Mouse (Mus musculus) midbrain, embryonic 10.5 days (tissue): ENCODE data around the gene Isoc2b. TPM values are rescaled to one million over a fixed set of nuclear protein-coding genes. Genes with fewer than 3 reads are reported as not detected.
A peak's percentile ranks its signal among the peaks of the same experiment; 100 is the strongest.
"Not testable (repeated sequence)": the region's sequence is repeated elsewhere in the genome, so short reads cannot be mapped to it uniquely, and the experiment has no call there.

Experiments
- DNase-seq: peaks from one replicate; pipeline ENCODE4 v3.0.0-alpha.2; 2017; ENCODE audit warnings: low spot score
- H3K27ac ChIP-seq: fragments of 300-500 bp; sonication (generic); replicated peaks from 2 replicates; pipeline ENCODE4 v1.5.1; 2016; ENCODE audit warnings: mild to moderate bottlenecking
- H3K27me3 ChIP-seq: fragments of 300-500 bp; sonication (generic); 2 replicates; pipeline ENCODE4 v1.6.1; 2016; ENCODE audit warnings: low read depth, mild to moderate bottlenecking; ENCODE audit not compliant: poor library complexity, severe bottlenecking
- H3K36me3 ChIP-seq: fragments of 300-500 bp; sonication (generic); 2 replicates; pipeline ENCODE4 v1.6.1; 2016; ENCODE audit warnings: mild to moderate bottlenecking, moderate library complexity
- H3K4me1 ChIP-seq: fragments of 300-500 bp; sonication (generic); 2 replicates; pipeline ENCODE4 v1.6.1; 2016
- H3K4me3 ChIP-seq: fragments of 300-500 bp; sonication (generic); 2 replicates; pipeline ENCODE4 v1.5.1; 2016; ENCODE audit warnings: mild to moderate bottlenecking, moderate library complexity
- H3K9me3 ChIP-seq: fragments of 300-500 bp; sonication (generic); replicated peaks from 2 replicates; pipeline ENCODE4 v1.6.1; 2016; ENCODE audit warnings: mild to moderate bottlenecking
- whole genome bisulfite sequencing: fragments of 180-500 bp; shearing (Covaris S2); methylation state at CpG from one replicate; pipeline ENCODE4 v1.1.7; 2016; 5-methylcytosine and 5-hydroxymethylcytosine counted together
- polyA plus RNA-seq: library from polyadenylated mRNA; unstranded; fragments of >200 nt; fragmentation: Nextera tagmentation; extraction: Ambion mirVana; gene quantifications from 2 replicates; pipeline ENCODE4 v1.2.1, GENCODE M21; 2016

Isoc2b gene
- polyA plus RNA-seq, 1 experiment from 2014 or later = 2.8 TPM

GRCm38 (mm10) chr7:4899649-4900522 lies 29.8 kb upstream of the Isoc2b start:
- Histone ChIP-seq H3K36me3 (no peaks in the 10 kb centered on the region), H3K27ac (peak overlapping the region; percentile 57), H3K4me1 (peaks cover 19% of the 10 kb centered on the region), H3K4me3 (peak overlapping the region; percentile 41), H3K27me3 (peaks cover 26% of the 10 kb centered on the region), H3K9me3 (peaks cover 10% of the 10 kb centered on the region; the same call in 1 of the 2 replicates)
- peak; percentile 39 for DNase-seq
- WGBS = 6% methylated on average over 19 of the region's 19 CpGs

GRCm38 (mm10) chr7:4898851-4899648 lies 29.0 kb upstream of the Isoc2b start:
- Histone ChIP-seq H3K4me1 (peaks cover 19% of the 10 kb centered on the region), H3K4me3 (peak overlapping the region; percentile 41), H3K36me3 (no peaks in the 10 kb centered on the region), H3K27ac (peak overlapping the region; percentile 57), H3K27me3 (peaks cover 26% of the 10 kb centered on the region), H3K9me3 (peaks cover 5% of the 10 kb centered on the region; the same call in 1 of the 2 replicates)
- 18% methylated on average over 18 of the region's 18 CpGs for WGBS
- DNase-seq = no peak

- Histone ChIP-seq H3K27ac (no peak overlapping the region), H3K27me3 (peaks cover 16% of the 10 kb centered on the region), H3K9me3 (no peaks in the 10 kb centered on the region; the same call in 1 of the 2 replicates), H3K36me3 (no peaks in the 10 kb centered on the region), H3K4me3 (no peak overlapping the region), H3K4me1 (peaks cover 15% of the 10 kb centered on the region)
- DNase-seq = no peak
- 68% methylated on average over 11 of the region's 11 CpGs for WGBS
These were observed 25.1 kb upstream of the Isoc2b start for GRCm38 (mm10) chr7:4895186-4895585.

DNA sequence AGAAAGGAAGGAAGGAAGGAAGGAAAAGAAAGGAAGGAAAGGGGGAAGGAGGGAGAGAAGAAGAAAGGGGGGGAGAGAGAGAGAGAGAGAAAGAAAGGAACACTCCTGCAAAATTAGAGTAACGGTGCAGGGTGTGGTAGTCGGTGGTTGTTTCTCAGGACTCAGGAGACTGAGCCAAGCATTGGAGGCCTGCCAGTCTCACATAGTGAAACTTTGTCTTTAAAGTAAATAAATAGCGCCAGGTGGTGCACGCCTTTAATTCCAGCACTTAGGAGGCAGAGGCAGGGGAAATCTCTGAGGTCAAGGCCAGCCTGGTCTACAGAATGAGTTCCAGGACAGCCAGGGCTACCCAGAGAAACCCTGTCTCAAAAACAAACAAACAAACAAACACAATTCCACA lies 16.6 kb upstream of the Isoc2b start:
- no peak for DNase-seq
- 91% methylated on average over 4 of the region's 4 CpGs for WGBS
- no peaks in the 10 kb centered on the region for H3K27me3 ChIP-seq
- H3K4me3 ChIP-seq = no peak overlapping the region
- no peak overlapping the region for H3K27ac ChIP-seq
- peaks cover 9% of the 10 kb centered on the region; the same call in 1 of the 2 replicates for H3K9me3 ChIP-seq
- H3K36me3 ChIP-seq = no peaks in the 10 kb centered on the region
- no peaks in the 10 kb centered on the region for H3K4me1 ChIP-seq

DNA sequence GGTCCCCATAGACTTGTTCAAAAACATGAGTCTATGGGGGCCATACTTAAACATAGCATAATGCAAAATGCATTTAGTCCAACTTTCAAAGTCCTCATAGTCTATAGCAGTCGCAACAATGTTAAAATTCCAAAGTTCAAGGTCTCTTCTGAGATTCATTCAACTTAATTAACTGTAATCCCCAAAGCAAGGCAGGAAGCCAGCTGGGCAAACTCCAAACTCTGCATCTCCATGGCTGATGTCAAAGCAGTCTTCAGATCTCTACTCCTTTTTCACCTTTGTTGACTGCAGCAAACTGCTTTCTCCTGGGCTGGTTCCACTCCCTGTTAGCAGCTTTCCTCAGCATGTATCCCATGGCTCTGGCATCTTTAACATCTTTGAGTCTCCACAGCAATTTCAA lies 9.0 kb upstream of the Isoc2b start:
- H3K36me3 ChIP-seq, H3K9me3 ChIP-seq, H3K4me3 ChIP-seq, H3K27ac ChIP-seq, DNase-seq, H3K27me3 ChIP-seq: not testable (repeated sequence)
- H3K4me1 ChIP-seq = peaks cover 19% of the 10 kb centered on the region
- WGBS = 84% methylated on average over 1 of the region's 1 CpGs

GRCm38 (mm10) chr7:4878186-4878585 lies 8.1 kb upstream of the Isoc2b start:
- H3K4me3 ChIP-seq = no peak overlapping the region; the same call in 1 of the 2 replicates
- no peaks in the 10 kb centered on the region for H3K36me3 ChIP-seq
- no peak for DNase-seq
- H3K27ac ChIP-seq = no peak overlapping the region
- H3K4me1 ChIP-seq = peaks cover 19% of the 10 kb centered on the region
- no peaks in the 10 kb centered on the region; the same call in 1 of the 2 replicates for H3K9me3 ChIP-seq
- H3K27me3 ChIP-seq = no peaks in the 10 kb centered on the region

DNA sequence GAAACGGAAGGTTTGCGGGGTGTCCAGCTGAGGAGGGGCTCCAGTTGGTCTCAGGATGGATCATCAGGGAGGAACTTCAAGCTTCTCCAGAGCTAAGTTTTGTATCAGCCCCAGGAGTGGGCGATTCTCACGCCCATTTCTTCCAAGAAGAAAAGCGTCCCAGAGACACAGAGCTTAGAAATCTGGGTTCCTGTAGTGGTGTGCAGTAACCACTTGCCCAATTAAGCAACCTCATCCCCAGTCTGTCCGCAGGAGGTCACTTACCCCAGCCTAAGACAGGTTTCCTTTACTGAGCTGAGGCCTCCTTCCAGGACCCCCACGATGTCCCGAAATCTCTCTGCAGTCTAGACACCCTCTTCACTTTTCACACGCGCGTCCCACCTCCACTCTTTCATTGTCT lies 7.2 kb upstream of the Isoc2b start:
- no peak for DNase-seq
- H3K36me3 ChIP-seq = no peaks in the 10 kb centered on the region
- H3K27ac ChIP-seq = peak overlapping the region; percentile 80
- 11% methylated on average over 11 of the region's 11 CpGs for WGBS
- peak overlapping the region; percentile 64 for H3K4me3 ChIP-seq
- H3K9me3 ChIP-seq = no peaks in the 10 kb centered on the region; the same call in 1 of the 2 replicates
- peaks cover 19% of the 10 kb centered on the region for H3K4me1 ChIP-seq
- no peaks in the 10 kb centered on the region for H3K27me3 ChIP-seq

GRCm38 (mm10) chr7:4876753-4877221 lies 6.7 kb upstream of the Isoc2b start, which contains the start of gene Isoc2a:
Isoc2a (plus strand) TSS chr7:4877153.
- Histone ChIP-seq H3K36me3 (no peaks in the 10 kb centered on the region), H3K4me3 (peak within 1 kb of the TSS; percentile 64), H3K9me3 (no peaks in the 10 kb centered on the region; the same call in 1 of the 2 replicates), H3K27me3 (no peaks in the 10 kb centered on the region), H3K27ac (peak within 1 kb of the TSS; percentile 80), H3K4me1 (peaks cover 19% of the 10 kb centered on the region)
- peak; percentile 94 for DNase-seq
- under 1% methylated on average over 22 of the region's 22 CpGs for WGBS

DNA sequence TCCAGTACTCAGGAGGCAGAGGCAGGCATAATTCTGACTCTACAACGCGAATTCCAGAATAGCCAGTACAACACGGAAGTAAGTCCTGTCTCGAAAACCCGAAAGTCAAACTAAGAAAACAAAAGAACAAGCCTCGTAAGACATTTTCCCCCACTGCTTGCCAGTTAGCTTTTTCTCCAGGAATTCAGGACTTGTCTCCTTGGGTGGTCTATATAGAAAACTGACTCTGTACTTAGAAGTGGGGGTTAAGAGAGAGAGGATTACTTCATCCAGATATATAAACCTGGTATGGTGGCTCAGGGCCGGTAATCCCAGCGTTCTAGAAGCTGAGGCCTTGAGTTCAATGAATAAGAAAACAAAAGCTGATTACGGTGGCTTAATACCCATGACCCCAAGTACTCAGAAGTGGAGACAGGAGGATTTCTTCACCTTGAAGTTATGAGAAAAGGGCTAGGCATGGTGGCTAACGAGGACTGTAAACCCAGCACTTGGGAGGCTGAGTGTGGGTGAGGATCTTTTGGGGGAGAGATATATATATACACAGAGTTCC lies 3.4 kb downstream of the Isoc2b start:
- Histone ChIP-seq H3K4me1 (peaks cover 17% of the 10 kb centered on the region), H3K4me3 (peak overlapping the region; percentile 56), H3K27me3 (no peaks in the 10 kb centered on the region), H3K9me3 (no peaks in the 10 kb centered on the region; the same call in 1 of the 2 replicates), H3K27ac (peak overlapping the region; percentile 89), H3K36me3 (no peaks in the 10 kb centered on the region)
- WGBS = 39% methylated on average over 10 of the region's 10 CpGs
- no peak for DNase-seq

DNA sequence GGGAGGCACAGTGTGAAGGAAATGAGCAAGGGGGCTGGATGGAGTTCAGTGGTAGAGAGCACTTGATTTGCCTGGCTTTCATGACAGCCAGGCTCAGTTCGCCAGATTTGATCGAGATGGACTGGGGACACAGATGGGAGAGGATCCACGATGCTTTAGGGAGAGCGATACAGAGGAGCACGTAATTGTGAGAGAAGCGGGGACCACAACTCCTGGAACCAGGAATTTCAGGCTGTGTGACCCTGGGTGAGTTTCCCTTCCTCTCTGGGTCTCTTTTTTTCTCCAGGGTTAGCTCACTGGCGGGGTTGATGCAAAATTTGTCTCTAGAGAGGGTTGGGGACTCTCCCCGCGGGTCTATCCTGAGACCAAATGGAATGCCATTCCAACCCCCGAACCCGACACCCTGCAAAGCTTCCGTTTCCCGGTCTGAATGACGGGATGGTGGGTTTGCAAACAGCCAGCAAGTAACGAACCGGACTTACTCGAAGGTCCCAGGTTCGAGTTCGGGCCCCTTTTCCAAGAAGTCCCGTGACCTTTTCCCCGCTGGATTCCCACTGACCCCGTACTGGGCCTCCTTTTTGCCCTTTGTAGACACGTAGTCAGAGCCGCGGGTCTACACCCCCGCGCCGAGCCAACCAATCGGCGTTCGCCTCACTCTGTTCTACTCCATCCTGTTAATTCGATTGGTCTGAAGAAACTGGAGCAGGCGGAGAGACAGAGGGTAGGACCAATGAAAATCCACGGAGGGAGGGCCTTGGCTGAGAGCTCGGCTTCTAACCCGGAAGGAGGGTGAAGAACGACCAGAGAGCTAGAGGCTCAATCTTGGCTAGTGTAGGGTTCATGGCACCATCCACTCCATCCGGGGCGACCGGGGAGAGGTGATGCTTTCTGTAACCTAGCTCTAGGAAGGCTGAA lies 4.2 kb downstream of the Isoc2b start:
- peak overlapping the region; percentile 89 for H3K27ac ChIP-seq
- peak; percentile 95 for DNase-seq
- no peaks in the 10 kb centered on the region for H3K27me3 ChIP-seq
- peak overlapping the region; percentile 56 for H3K4me3 ChIP-seq
- peaks cover 17% of the 10 kb centered on the region for H3K4me1 ChIP-seq
- 5% methylated on average over 40 of the region's 40 CpGs for WGBS
- no peaks in the 10 kb centered on the region; the same call in 1 of the 2 replicates for H3K9me3 ChIP-seq
- H3K36me3 ChIP-seq = no peaks in the 10 kb centered on the region

DNA sequence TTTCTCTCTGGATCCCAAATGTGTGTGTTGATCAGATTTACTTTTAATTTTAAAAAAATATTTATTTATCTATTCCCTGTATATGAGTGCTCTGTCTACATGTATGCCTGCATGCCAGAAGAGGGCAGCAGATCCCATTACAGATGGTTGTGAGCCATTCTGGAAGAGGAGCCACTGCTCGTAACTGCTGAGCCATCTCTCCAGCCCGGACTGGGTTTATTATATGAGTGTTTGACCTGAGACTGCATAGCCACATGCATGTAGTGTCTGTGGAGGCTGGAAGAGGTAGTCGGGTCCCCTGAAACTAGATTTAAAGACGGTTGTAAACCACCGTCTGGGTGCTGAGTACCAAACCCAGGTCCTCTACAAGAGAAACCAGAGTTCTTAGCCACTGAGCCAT lies 5.0 kb downstream of the Isoc2b start:
- H3K4me1 ChIP-seq = peaks cover 17% of the 10 kb centered on the region
- no peaks in the 10 kb centered on the region for H3K27me3 ChIP-seq
- DNase-seq = peak; percentile 46
- no peaks in the 10 kb centered on the region for H3K36me3 ChIP-seq
- WGBS = 65% methylated on average over 5 of the region's 5 CpGs
- H3K9me3 ChIP-seq = no peaks in the 10 kb centered on the region; the same call in 1 of the 2 replicates
- H3K4me3 ChIP-seq = peak overlapping the region; percentile 56
- peak overlapping the region; percentile 89 for H3K27ac ChIP-seq
